Comparison of ENCODE assay signal across 10 mouse cellular contexts in the genomic region with DNA sequence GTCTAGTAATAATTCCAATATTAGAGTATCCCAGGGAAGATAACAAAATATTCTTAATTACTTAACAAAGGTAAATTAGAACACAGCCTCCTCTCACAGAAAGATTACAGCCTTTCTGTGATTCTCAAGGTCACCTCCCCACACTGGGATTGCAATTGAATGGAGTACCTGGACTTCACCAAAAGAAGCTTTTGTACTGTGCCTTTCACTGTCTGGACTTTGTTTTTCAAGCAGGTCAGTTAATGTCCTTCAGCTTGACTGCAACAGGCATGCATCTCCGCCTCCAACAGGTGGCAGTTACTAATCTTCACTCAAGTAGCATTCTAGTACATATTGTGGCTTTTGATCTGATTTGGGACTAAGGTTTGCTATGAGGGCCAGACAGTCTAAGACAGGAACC.
"Had no signal": no experiment of that assay in that cellular context is flagged by ENCODE, and none has a peak within 500 bp of the region (broad histone marks: within the 10 kb centered on the region; RNA-seq: fewer than 3 reads in every experiment).

No protein-coding gene starts in this region.

- DNase-seq: retina, postnatal 1 day; right cerebral cortex, adult 18-20 months; right cerebral cortex, postnatal 14 days; right cerebral cortex, postnatal 25 days; right cerebral cortex, postnatal 4 days; spleen, adult 18-20 months; thymus, adult 18-20 months; thymus, adult 2 months; thymus, postnatal 25 days; thymus, postnatal 36 days had no signal
